Mouse (Mus musculus) cerebellum, adult 11 months (tissue): ENCODE measurements around the gene Zfp961.
A peak's percentile ranks its signal among the peaks of the same experiment; 100 is the strongest.
"Not testable (repeated sequence)": the region's sequence is repeated elsewhere in the genome, so short reads cannot be mapped to it uniquely, and the experiment has no call there.

Source experiments
- DNase-seq: peaks from one replicate; pipeline ENCODE4 v3.0.0; 2022

The Zfp961 gene

DNA sequence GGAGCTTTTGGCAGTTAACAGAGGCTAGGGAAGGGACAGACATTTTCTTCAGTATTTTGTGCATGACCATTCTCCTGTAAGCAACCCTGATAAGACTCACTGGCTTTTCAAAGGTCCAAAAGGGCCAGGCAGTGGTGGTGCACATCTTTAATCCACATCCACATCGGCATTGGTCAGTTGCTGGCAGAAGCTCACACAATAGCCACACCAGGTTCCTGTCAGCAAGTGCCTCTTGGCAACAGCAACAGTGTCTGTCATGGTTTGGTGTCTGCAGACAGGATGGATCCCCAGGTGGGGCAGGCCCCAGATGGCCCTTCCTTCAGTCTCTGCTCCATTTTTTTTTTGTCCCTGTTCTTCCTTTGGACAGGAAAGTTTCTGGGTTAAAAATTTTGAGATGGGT lies 68.2 kb downstream of the Zfp961 start:
- peak; percentile 9 for DNase-seq

DNA sequence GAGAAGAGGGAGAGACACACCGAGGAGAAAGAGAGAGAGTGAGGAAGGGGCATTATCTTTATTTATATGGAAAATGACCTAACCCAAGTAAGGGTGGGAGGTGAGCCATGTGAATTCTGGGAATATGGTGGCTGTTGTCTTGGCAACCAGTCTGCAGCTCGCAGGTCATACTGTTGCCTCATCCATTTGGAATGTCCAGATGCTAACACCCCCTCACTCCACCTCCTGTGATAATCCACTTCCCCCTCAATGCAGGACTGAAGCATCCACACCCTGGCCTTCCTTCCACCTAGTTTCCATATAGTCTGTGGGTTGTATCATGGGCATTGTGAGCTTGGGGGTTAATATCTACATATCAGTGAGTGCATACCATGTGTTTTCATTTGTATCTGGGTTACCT lies 69.0 kb downstream of the Zfp961 start:
- DNase-seq: no peak

DNA sequence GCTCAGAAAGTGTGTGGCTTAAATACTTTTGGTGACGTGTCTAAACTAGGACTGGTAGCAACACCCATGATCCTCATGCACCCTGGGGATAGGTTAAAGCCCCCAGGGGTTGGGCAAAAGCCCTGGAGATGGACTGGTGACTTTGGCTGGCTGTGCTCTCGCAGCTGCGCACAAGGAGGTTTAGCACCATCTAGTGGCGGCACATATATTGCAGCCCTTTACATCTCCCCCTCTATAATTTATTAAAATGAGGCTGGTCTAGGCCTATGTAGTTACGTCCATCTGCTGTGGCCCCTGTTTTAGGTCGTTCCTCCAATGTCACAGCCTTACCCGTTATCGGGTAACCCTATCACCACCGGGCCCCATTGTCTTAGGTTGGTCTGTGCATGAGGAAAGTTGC lies 74.0 kb downstream of the Zfp961 start:
- peak; percentile 24 for DNase-seq

DNA sequence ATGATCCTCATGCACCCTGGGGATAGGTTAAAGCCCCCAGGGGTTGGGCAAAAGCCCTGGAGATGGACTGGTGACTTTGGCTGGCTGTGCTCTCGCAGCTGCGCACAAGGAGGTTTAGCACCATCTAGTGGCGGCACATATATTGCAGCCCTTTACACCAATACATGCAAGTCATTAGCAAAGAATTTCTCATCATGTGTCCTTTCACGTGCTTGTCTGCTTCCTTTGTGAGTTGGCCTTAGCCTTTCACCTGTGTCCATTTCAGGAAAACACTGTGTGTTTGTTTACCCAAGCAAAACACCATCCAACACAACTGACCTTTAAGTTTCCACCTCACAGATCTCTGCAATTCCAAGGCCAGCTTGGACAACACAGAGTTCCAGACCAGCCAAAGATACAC lies 82.1 kb downstream of the Zfp961 start:
- peak; percentile 34 for DNase-seq

DNA sequence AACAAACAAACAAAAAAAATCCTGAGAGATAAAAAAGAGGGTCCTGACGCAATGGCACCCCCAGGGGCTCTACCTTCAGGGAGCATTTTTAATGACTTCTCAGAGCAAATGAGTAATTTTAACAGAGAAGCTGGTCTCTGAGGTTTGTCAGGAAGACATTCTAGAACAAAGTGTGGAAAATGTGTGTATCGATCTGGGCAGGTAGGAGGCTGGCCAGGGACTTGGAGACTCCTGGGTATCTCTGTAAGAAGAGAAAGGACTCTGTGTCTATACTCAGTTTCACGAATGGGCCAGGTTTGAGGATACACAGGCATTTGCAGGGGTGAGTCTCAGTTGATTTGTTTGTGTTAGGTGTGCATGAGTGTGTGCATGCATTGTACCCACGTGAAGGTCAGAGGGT lies 90.1 kb downstream of the Zfp961 start, which contains the start of gene Olfr372:
TSS of gene Olfr372 (plus strand) at position 301 of the 400 bp plus-strand sequence.
- not testable (repeated sequence) for DNase-seq

DNA sequence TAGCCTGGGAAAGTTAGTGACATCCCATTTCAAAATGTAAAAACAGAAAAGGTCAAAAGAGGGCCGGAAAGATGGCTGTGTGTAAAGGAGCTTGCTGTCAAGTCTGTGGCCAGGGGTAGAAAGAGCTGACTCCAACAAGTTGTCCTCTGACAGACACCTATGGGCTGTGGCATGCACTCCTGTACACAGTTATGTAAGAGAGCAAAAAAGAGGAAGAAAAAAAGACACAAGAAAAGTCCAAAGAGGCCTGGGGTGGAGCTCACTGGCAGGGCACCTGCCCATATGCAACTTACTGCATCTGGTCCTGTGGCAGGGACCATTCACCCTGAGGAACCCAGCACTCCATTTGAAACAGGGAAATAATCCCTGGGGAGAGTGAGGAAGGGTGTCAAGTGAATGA lies 91.7 kb downstream of the Zfp961 start:
- DNase-seq: no peak
